Mouse (Mus musculus) erythroblast, embryonic 14.5 days (primary cell): Measurements from ENCODE around the gene Als2.

Experiments
- GATA1 ChIP-seq: IDR thresholded peaks from 2 replicates; pipeline ENCODE4 v1.6.1; 2012; ENCODE audit warnings: low read length, inconsistent platforms, mixed read lengths
- TAL1 ChIP-seq: IDR thresholded peaks from 3 replicates; pipeline ENCODE4 v1.6.1; 2012; ENCODE audit warnings: low read length, inconsistent platforms, mixed read lengths

DNA sequence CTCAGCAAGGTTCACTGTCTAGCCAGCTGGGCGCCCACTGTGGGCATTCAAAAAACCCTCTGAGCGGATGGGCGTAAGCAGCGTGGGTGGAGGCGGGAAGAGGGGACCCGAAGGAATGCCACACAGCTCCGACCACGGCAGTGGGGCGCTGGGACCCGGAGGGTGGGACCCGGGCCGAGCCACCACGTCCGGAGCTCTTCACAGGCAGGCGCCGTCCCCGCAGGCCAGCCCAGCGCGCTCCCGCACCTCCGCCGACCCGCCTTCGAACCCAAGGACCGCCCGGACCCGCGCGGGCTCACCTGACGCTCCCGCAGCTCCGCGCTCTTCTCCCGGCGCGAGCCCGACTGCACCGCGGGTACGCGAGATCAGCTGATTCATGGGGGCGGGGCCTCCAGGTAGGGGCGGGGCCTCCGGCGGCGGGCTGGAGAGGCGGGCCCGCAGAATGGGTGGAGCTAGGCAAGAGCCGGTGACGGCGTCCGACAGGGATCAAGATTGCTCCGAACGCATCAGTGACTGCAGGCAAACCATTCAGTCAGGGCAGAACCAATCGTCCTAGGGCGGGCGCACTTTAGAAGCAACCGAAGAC lies at the start of gene Als2:
- no peak for TF ChIP-seq GATA1
- TF ChIP-seq TAL1 = no peak
